Comparison of ENCODE assay signal across 14 mouse cellular contexts in the genomic region with DNA sequence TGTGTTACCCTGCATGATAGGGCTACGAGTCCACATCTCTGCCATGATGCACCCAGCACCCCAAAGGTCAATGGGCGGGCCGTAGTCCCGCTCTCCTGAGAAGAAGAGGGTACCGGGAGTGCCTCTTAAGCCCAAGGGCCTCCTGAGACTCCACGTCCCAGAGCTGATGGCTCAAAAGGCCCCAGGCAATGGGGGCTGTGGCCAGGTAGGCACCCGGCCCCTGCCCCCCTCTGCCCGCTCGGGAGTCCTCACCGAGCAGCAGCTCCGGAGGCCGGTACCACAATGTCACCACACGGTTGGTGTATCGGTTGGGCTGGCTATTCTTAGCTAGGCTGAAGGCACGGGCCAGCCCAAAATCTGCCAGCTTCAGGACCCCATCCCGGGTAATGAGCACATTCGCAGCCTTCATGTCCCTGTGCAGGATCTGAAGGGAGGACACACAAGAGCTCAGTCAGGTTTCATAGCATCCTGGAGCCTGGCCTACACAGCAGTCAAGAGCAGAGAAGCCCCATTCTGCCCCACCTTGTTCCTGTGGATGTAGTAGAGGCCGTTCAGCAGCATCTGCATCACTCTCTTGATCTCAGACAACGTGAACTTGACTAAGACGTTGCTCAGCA. TPM values are rescaled to one million over a fixed set of nuclear protein-coding genes. Genes with fewer than 3 reads are reported as not detected.
"Had no signal": no experiment of that assay in that cellular context is flagged by ENCODE, and none has a peak within 500 bp of the region (broad histone marks: within the 10 kb centered on the region; RNA-seq: fewer than 3 reads in every experiment).

No protein-coding gene starts in this region.

- DNase-seq: kidney, adult 8-10 months; kidney, postnatal 36 days; layer of hippocampus, postnatal 36 days; liver; lung, adult 2 months; right cerebral cortex, postnatal 14 days; thymus, adult 2 months; thymus, postnatal 36 days had no signal

- H3K9me3 ChIP-seq: limb, embryonic 12.5 days; liver, embryonic 15.5 days; midbrain, embryonic 13.5 days had no signal

- H3K9ac ChIP-seq: limb, embryonic 12.5 days; liver, embryonic 15.5 days; midbrain, embryonic 13.5 days had no signal

- ATAC-seq: intestine, embryonic 16.5 days; lung, postnatal 0 days; midbrain, embryonic 13.5 days had no signal

- H3K4me2 ChIP-seq: limb, embryonic 12.5 days; liver, embryonic 15.5 days; midbrain, embryonic 13.5 days had no signal

- H3K27ac ChIP-seq: limb, embryonic 12.5 days; liver, embryonic 15.5 days; midbrain, embryonic 13.5 days; stomach, postnatal 0 days had no signal

- H3K4me3 ChIP-seq: limb, embryonic 12.5 days; liver, embryonic 15.5 days; midbrain, embryonic 13.5 days had no signal

- H3K27me3 ChIP-seq: limb, embryonic 12.5 days; liver, embryonic 15.5 days; midbrain, embryonic 13.5 days had no signal

RNA-seq across cellular contexts. Expression of a gene that starts 31.2 kb away (rescaled TPM):
- polyA plus RNA-seq: intestine, embryonic 16.5 days; limb, embryonic 12.5 days; liver, embryonic 15.5 days; stomach, postnatal 0 days had no signal
